30 mouse cellular contexts compared by ENCODE assay signal in genomic region chr6:84534944-84535343, GRCm38 (mm10). TPM values are rescaled to one million over a fixed set of nuclear protein-coding genes. Genes with fewer than 3 reads are reported as not detected.
DNase-seq lines count a peak whose midpoint lies in the region; ATAC-seq lines count a peak whose summit lies in the region.
"Had no signal": no experiment of that assay in that cellular context is flagged by ENCODE, and none has a peak within 500 bp of the region (broad histone marks: within the 10 kb centered on the region; RNA-seq: fewer than 3 reads in every experiment).

No protein-coding gene starts in this region.

- no peaks in the 10 kb centered on the region for H3K4me1 ChIP-seq in liver, embryonic 12.5 days
- H3K4me1 ChIP-seq: forebrain, embryonic 12.5 days; heart, embryonic 10.5 days; heart, embryonic 15.5 days; limb, embryonic 13.5 days; midbrain, embryonic 13.5 days had no signal

- no peak overlapping the region for H3K27ac ChIP-seq in liver, embryonic 12.5 days
- H3K27ac ChIP-seq: embryonic facial prominence, embryonic 10.5 days; embryonic facial prominence, embryonic 15.5 days; forebrain, embryonic 12.5 days; heart, embryonic 10.5 days; heart, embryonic 15.5 days; hindbrain, embryonic 14.5 days; limb, embryonic 13.5 days; macrophage; midbrain, embryonic 13.5 days had no signal

- H3K36me3 ChIP-seq in liver, embryonic 12.5 days = no peaks in the 10 kb centered on the region
- H3K36me3 ChIP-seq: embryonic facial prominence, embryonic 10.5 days; embryonic facial prominence, embryonic 15.5 days; forebrain, embryonic 12.5 days; heart, embryonic 10.5 days; heart, embryonic 15.5 days; limb, embryonic 13.5 days; midbrain, embryonic 13.5 days had no signal

- no peaks in the 10 kb centered on the region for H3K27me3 ChIP-seq in liver, embryonic 12.5 days (replicated peaks)
- H3K27me3 ChIP-seq: embryonic facial prominence, embryonic 15.5 days; forebrain, embryonic 12.5 days; limb, embryonic 13.5 days; midbrain, embryonic 13.5 days had no signal

- peak; percentile 2 for DNase-seq in cerebellum, adult 9-11 months
- peak; percentile 27 for DNase-seq in layer of hippocampus, adult 9-11 months
- no peak for DNase-seq in layer of hippocampus, adult 9-10 months (ENCODE audit: low spot score)
- DNase-seq in right cerebral cortex, postnatal 25 days = peak; percentile 24
- no peak for DNase-seq in right cerebral cortex, postnatal 10 days (ENCODE audit: low spot score in 2 of 2)
- peak; percentile 13 for DNase-seq in telencephalon, adult 2 months (ENCODE audit: low read depth, low spot score)
- DNase-seq: adrenal gland, postnatal 10 days; B cell, adult 2 months; cerebellum, adult 11-12 months; cerebellum, postnatal 14 days; forebrain, postnatal 0 days; gastrocnemius, postnatal 14 days; heart, postnatal 36 days; kidney, postnatal 14 days; liver, postnatal 0 days; thymus, postnatal 14 days had no signal

- WGBS in liver, embryonic 12.5 days (ENCODE audit: insufficient replicate concordance) = 47% methylated on average over 3 of the region's 3 CpGs

- H3K9me3 ChIP-seq in liver, embryonic 12.5 days (replicated peaks) = no peaks in the 10 kb centered on the region
- H3K9me3 ChIP-seq: embryonic facial prominence, embryonic 10.5 days; embryonic facial prominence, embryonic 15.5 days; forebrain, embryonic 12.5 days; heart, embryonic 10.5 days; heart, embryonic 15.5 days; limb, embryonic 13.5 days had no signal

- no peak overlapping the region for H3K4me2 ChIP-seq in liver, embryonic 12.5 days
- H3K4me2 ChIP-seq: embryonic facial prominence, embryonic 15.5 days; forebrain, embryonic 12.5 days; heart, embryonic 15.5 days; hindbrain, embryonic 14.5 days; limb, embryonic 13.5 days; liver, embryonic 11.5 days; midbrain, embryonic 13.5 days had no signal

- no peak for ATAC-seq in cerebellum, adult (ENCODE audit: insufficient number of reproducible peaks, low FRiP score, low TSS enrichment)
- ATAC-seq in liver, embryonic 12.5 days = no peak
- ATAC-seq: forebrain, postnatal 0 days; intestine, postnatal 0 days; liver, postnatal 0 days; lung, postnatal 0 days; midbrain, embryonic 13.5 days had no signal

- no peak overlapping the region for H3K9ac ChIP-seq in liver, embryonic 12.5 days
- H3K9ac ChIP-seq: embryonic facial prominence, embryonic 15.5 days; forebrain, embryonic 12.5 days; forebrain, postnatal 0 days; heart, embryonic 15.5 days; hindbrain, embryonic 14.5 days; limb, embryonic 13.5 days; liver, postnatal 0 days; midbrain, embryonic 13.5 days had no signal

- H3K4me3 ChIP-seq in liver, embryonic 12.5 days = no peak overlapping the region
- H3K4me3 ChIP-seq: embryonic facial prominence, embryonic 10.5 days; embryonic facial prominence, embryonic 15.5 days; forebrain, embryonic 12.5 days; heart, embryonic 10.5 days; heart, embryonic 15.5 days; limb, embryonic 13.5 days; midbrain, embryonic 13.5 days had no signal

RNA-seq across cellular contexts. Expression of gene Cyp26b1, which starts 58.8 kb away (rescaled TPM):
- polyA plus RNA-seq in liver, embryonic 12.5 days (2016; fragmentation: Nextera tagmentation; extraction: Ambion mirVana) = 0.23 and 0.25 TPM in 2 replicates

Comparison
In these comparisons a context has a peak if more than half of its experiments do, and no peak if none do; other contexts are left out.
1. DNase-seq: peak in cerebellum, adult 9-11 months (single experiment), layer of hippocampus, adult 9-11 months (single experiment), right cerebral cortex, postnatal 25 days (single experiment) and telencephalon, adult 2 months (single experiment); none in layer of hippocampus, adult 9-10 months (single experiment) and right cerebral cortex, postnatal 10 days (0 of 2).